Mouse (Mus musculus): Measurements from ENCODE around the gene Senp7.

DNA sequence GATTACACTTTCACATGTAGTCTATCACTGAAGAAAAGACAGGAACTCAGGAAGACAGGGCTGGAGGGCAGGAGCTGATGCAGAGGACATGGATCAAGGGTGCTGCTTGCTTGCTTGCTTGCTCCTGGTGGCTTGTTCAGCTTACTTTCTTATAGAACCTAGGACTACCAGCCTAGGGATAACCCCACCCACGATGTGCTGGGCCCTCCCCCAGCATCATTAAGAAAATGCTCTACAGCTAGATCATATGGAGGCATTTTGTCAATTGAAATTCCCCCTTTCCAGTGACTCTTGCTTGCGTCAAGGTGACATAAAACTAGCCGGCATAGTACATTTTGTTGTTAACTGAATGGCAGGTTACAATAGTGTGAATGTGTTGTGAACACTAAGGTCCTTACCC, 7.8 kb downstream of the Senp7 start:
- no peak for TF ChIP-seq CTCF (IDR thresholded peaks at IDR 0.05; ENCODE audit: borderline replicate concordance, extremely low read depth, insufficient read depth, insufficient read length)
- TF ChIP-seq POLR2A (IDR thresholded peaks at IDR 0.05; ENCODE audit: borderline replicate concordance, extremely low read depth, insufficient read depth, insufficient read length, poor library complexity, severe bottlenecking) = no peak

Measured in brain, embryonic 14.5 days (tissue).